Mouse (Mus musculus) heart, embryonic 15.5 days (tissue): Measurements from ENCODE around the gene Nlgn1. TPM values are rescaled to one million over a fixed set of nuclear protein-coding genes. Genes with fewer than 3 reads are reported as not detected.
"Not testable (repeated sequence)": the region's sequence is repeated elsewhere in the genome, so short reads cannot be mapped to it uniquely, and the experiment has no call there.

Experiments
- ATAC-seq: fragments of 200-750 bp; cut with Nextera tagmentation; replicated peaks from 2 replicates; pipeline ENCODE4 v1.8.0; 2017; ENCODE audit warnings: low read depth, moderate TSS enrichment; ENCODE audit not compliant: insufficient number of reproducible peaks, insufficient read depth, low FRiP score
- H3K27ac ChIP-seq: fragments of 300-500 bp; sonication (generic); 2 replicates; pipeline ENCODE4 v1.5.1; 2015; ENCODE audit warnings: mild to moderate bottlenecking, inconsistent platforms
- H3K27me3 ChIP-seq: fragments of 300-500 bp; sonication (generic); 2 replicates; pipeline ENCODE4 v1.6.1; 2015; ENCODE audit warnings: inconsistent platforms
- H3K36me3 ChIP-seq: fragments of 300-500 bp; sonication (generic); 2 replicates; pipeline ENCODE4 v1.6.1; 2015; ENCODE audit warnings: mild to moderate bottlenecking, inconsistent platforms
- H3K4me1 ChIP-seq: fragments of 300-500 bp; sonication (generic); replicated peaks from 2 replicates; pipeline ENCODE4 v1.6.1; 2015; ENCODE audit warnings: inconsistent platforms
- H3K4me2 ChIP-seq: fragments of 300-500 bp; sonication (generic); 2 replicates; pipeline ENCODE4 v1.6.1; 2015; ENCODE audit warnings: inconsistent platforms, mild to moderate bottlenecking, moderate library complexity
- H3K4me3 ChIP-seq: fragments of 300-500 bp; sonication (generic); 2 replicates; pipeline ENCODE4 v1.5.1; 2015; ENCODE audit warnings: mild to moderate bottlenecking, inconsistent platforms
- H3K9ac ChIP-seq: fragments of 300-500 bp; sonication (generic); 2 replicates; pipeline ENCODE4 v1.6.1; 2015; ENCODE audit warnings: mild to moderate bottlenecking, inconsistent platforms
- H3K9me3 ChIP-seq: fragments of 300-500 bp; sonication (generic); replicated peaks from 2 replicates; pipeline ENCODE4 v1.6.1; 2016; ENCODE audit warnings: inconsistent platforms
- WGBS: fragments of 180-500 bp; shearing (Covaris S2); methylation state at CpG from one replicate; pipeline ENCODE4 v1.1.7; 2015; ENCODE audit warnings: mixed read lengths; 5-methylcytosine and 5-hydroxymethylcytosine counted together
- polyA plus RNA-seq: library from polyadenylated mRNA; unstranded; fragments of >200 nt; fragmentation: Nextera tagmentation; extraction: Ambion mirVana; gene quantifications from 2 replicates; pipeline ENCODE4 v1.2.1, GENCODE M21; 2015

Nlgn1 gene
- polyA plus RNA-seq, 1 experiment from 2014 or later, result 0.21 TPM

GRCm38 (mm10) chr3:25597513-25597912, 734.7 kb downstream of the Nlgn1 start:
- Histone ChIP-seq H3K27me3 (no peaks in the 10 kb centered on the region), H3K36me3 (no peaks in the 10 kb centered on the region), H3K9ac (no peak overlapping the region), H3K9me3 (no peaks in the 10 kb centered on the region), H3K4me1 (no peaks in the 10 kb centered on the region), H3K4me3 (no peak overlapping the region), H3K27ac (no peak overlapping the region), H3K4me2 (no peak overlapping the region)
- ATAC-seq, result no peak
- WGBS, result 71% methylated on average over 5 of the region's 5 CpGs

GRCm38 (mm10) chr3:25575526-25575925, 756.7 kb downstream of the Nlgn1 start:
- Histone ChIP-seq H3K9ac (no peak overlapping the region), H3K9me3 (no peaks in the 10 kb centered on the region), H3K36me3 (no peaks in the 10 kb centered on the region), H3K27ac (no peak overlapping the region), H3K27me3 (no peaks in the 10 kb centered on the region), H3K4me2 (no peak overlapping the region), H3K4me1 (no peaks in the 10 kb centered on the region), H3K4me3 (no peak overlapping the region)
- 54% methylated on average over 5 of the region's 5 CpGs for WGBS
- no peak for ATAC-seq

GRCm38 (mm10) chr3:25574840-25575239, 757.4 kb downstream of the Nlgn1 start:
- Histone ChIP-seq H3K4me1 (no peaks in the 10 kb centered on the region), H3K27ac (no peak overlapping the region), H3K9me3 (no peaks in the 10 kb centered on the region), H3K4me2 (no peak overlapping the region), H3K9ac (no peak overlapping the region), H3K27me3 (no peaks in the 10 kb centered on the region), H3K4me3 (no peak overlapping the region), H3K36me3 (no peaks in the 10 kb centered on the region)
- 75% methylated on average over 3 of the region's 3 CpGs for WGBS
- no peak for ATAC-seq

- H3K4me2 ChIP-seq, ATAC-seq, H3K9me3 ChIP-seq, H3K9ac ChIP-seq, H3K27ac ChIP-seq, H3K4me3 ChIP-seq, H3K4me1 ChIP-seq, H3K27me3 ChIP-seq, H3K36me3 ChIP-seq: not testable (repeated sequence)
- WGBS, result 84% methylated on average over 1 of the region's 1 CpGs
Observed at GRCm38 (mm10) chr3:25558513-25558912, 773.7 kb downstream of the Nlgn1 start.

GRCm38 (mm10) chr3:25549097-25549496, 783.2 kb downstream of the Nlgn1 start:
- WGBS, result 85% methylated on average over 7 of the region's 7 CpGs
- not testable (repeated sequence) for H3K36me3 ChIP-seq, H3K4me1 ChIP-seq, ATAC-seq, H3K9me3 ChIP-seq, H3K9ac ChIP-seq, H3K27me3 ChIP-seq, H3K27ac ChIP-seq, H3K4me2 ChIP-seq, H3K4me3 ChIP-seq

GRCm38 (mm10) chr3:25524236-25524635, 808.0 kb downstream of the Nlgn1 start:
- H3K9ac ChIP-seq, H3K36me3 ChIP-seq, H3K4me2 ChIP-seq, H3K4me1 ChIP-seq, H3K27ac ChIP-seq, H3K4me3 ChIP-seq, H3K27me3 ChIP-seq, ATAC-seq, H3K9me3 ChIP-seq: not testable (repeated sequence)
- 30% methylated on average over 3 of the region's 3 CpGs for WGBS

GRCm38 (mm10) chr3:25463051-25463450, 869.2 kb downstream of the Nlgn1 start:
- Histone ChIP-seq H3K4me2 (no peak overlapping the region), H3K27me3 (no peaks in the 10 kb centered on the region), H3K9me3 (no peaks in the 10 kb centered on the region), H3K4me3 (no peak overlapping the region), H3K4me1 (no peaks in the 10 kb centered on the region), H3K27ac (no peak overlapping the region), H3K9ac (no peak overlapping the region), H3K36me3 (no peaks in the 10 kb centered on the region)
- WGBS, result 64% methylated on average over 2 of the region's 2 CpGs
- ATAC-seq, result no peak

GRCm38 (mm10) chr3:25456250-25456860, 875.9 kb downstream of the Nlgn1 start:
- no peak overlapping the region for H3K9ac ChIP-seq
- WGBS, result 71% methylated on average over 8 of the region's 8 CpGs
- no peaks in the 10 kb centered on the region for H3K36me3 ChIP-seq
- H3K4me1 ChIP-seq, result no peaks in the 10 kb centered on the region
- no peaks in the 10 kb centered on the region for H3K9me3 ChIP-seq
- ATAC-seq, result no peak
- H3K27ac ChIP-seq, result no peak overlapping the region
- H3K27me3 ChIP-seq, result no peaks in the 10 kb centered on the region
- no peak overlapping the region for H3K4me3 ChIP-seq
- no peak overlapping the region for H3K4me2 ChIP-seq

GRCm38 (mm10) chr3:25452314-25452713, 879.9 kb downstream of the Nlgn1 start:
- no peak for ATAC-seq
- no peak overlapping the region for H3K4me3 ChIP-seq
- no peak overlapping the region for H3K9ac ChIP-seq
- no peak overlapping the region for H3K27ac ChIP-seq
- WGBS, result 46% methylated on average over 1 of the region's 1 CpGs
- H3K27me3 ChIP-seq, result no peaks in the 10 kb centered on the region
- no peaks in the 10 kb centered on the region for H3K4me1 ChIP-seq
- H3K9me3 ChIP-seq, result no peaks in the 10 kb centered on the region
- no peak overlapping the region for H3K4me2 ChIP-seq
- H3K36me3 ChIP-seq, result no peaks in the 10 kb centered on the region

GRCm38 (mm10) chr3:25450471-25450870, 881.8 kb downstream of the Nlgn1 start:
- no peak for ATAC-seq
- no peak overlapping the region for H3K9ac ChIP-seq
- H3K4me2 ChIP-seq, result no peak overlapping the region
- H3K4me1 ChIP-seq, result no peaks in the 10 kb centered on the region
- H3K27ac ChIP-seq, result no peak overlapping the region
- WGBS, result 69% methylated on average over 6 of the region's 6 CpGs
- H3K36me3 ChIP-seq, result no peaks in the 10 kb centered on the region
- H3K4me3 ChIP-seq, result no peak overlapping the region
- H3K27me3 ChIP-seq, result no peaks in the 10 kb centered on the region
- no peaks in the 10 kb centered on the region for H3K9me3 ChIP-seq

- Histone ChIP-seq H3K4me1 (no peaks in the 10 kb centered on the region), H3K27ac (no peak overlapping the region), H3K4me3 (no peak overlapping the region), H3K4me2 (no peak overlapping the region), H3K9ac (no peak overlapping the region), H3K9me3 (no peaks in the 10 kb centered on the region), H3K36me3 (no peaks in the 10 kb centered on the region), H3K27me3 (no peaks in the 10 kb centered on the region)
- 60% methylated on average over 4 of the region's 4 CpGs for WGBS
- no peak for ATAC-seq
Observed at GRCm38 (mm10) chr3:25449356-25449755, 882.9 kb downstream of the Nlgn1 start.

- no peaks in the 10 kb centered on the region for H3K36me3 ChIP-seq
- no peak for ATAC-seq
- no peaks in the 10 kb centered on the region for H3K9me3 ChIP-seq
- no peak overlapping the region for H3K27ac ChIP-seq
- 45% methylated on average over 1 of the region's 1 CpGs for WGBS
- H3K4me1 ChIP-seq, result no peaks in the 10 kb centered on the region
- no peak overlapping the region for H3K4me3 ChIP-seq
- no peak overlapping the region for H3K4me2 ChIP-seq
- H3K9ac ChIP-seq, result no peak overlapping the region
- H3K27me3 ChIP-seq, result no peaks in the 10 kb centered on the region
Observed at GRCm38 (mm10) chr3:25447181-25447580, 885.1 kb downstream of the Nlgn1 start.
